ENCODE assay signal across 8 mouse cellular contexts in genomic region chr4:141857422-141857930, GRCm38 (mm10). TPM values are rescaled to one million over a fixed set of nuclear protein-coding genes. Genes with fewer than 3 reads are reported as not detected.
DNase-seq lines count a peak whose midpoint lies in the region; ATAC-seq lines count a peak whose summit lies in the region.

No protein-coding gene starts in this region.

- no peak overlapping the region for H3K27ac ChIP-seq in intestine, embryonic 16.5 days (ENCODE audit: low read length)
- H3K27ac ChIP-seq in limb, embryonic 10.5 days, result no peak overlapping the region
- H3K27ac ChIP-seq in midbrain, embryonic 14.5 days (replicated peaks; ENCODE audit: low read depth, low read length), result peak overlapping the region; percentile 32; the same call in 1 of the 2 replicates

- peaks cover 23% of the 10 kb centered on the region for H3K4me1 ChIP-seq in intestine, embryonic 16.5 days (ENCODE audit: control insufficient read depth, insufficient read depth, low read length)
- 0 out of 2 replicates have a peak, but pooled peaks cover 5% of the 10 kb centered on the region for H3K4me1 ChIP-seq in limb, embryonic 10.5 days
- H3K4me1 ChIP-seq in midbrain, embryonic 14.5 days (ENCODE audit: control insufficient read depth, insufficient read depth, low read length), result no peaks in the 10 kb centered on the region

- no peak overlapping the region for H3K9ac ChIP-seq in intestine, embryonic 16.5 days (ENCODE audit: low read depth, low read length)
- H3K9ac ChIP-seq in midbrain, embryonic 14.5 days (replicated peaks; ENCODE audit: low read length), result no peak overlapping the region; the same call in 1 of the 2 replicates

- no peak overlapping the region for H3K4me3 ChIP-seq in intestine, embryonic 16.5 days (ENCODE audit: low read length)
- H3K4me3 ChIP-seq in limb, embryonic 10.5 days, result no peak overlapping the region; the same call in 1 of the 2 replicates
- no peak overlapping the region for H3K4me3 ChIP-seq in midbrain, embryonic 14.5 days (replicated peaks; ENCODE audit: low read depth, low read length)

- no peak overlapping the region for H3K4me2 ChIP-seq in intestine, embryonic 16.5 days (ENCODE audit: low read depth, low read length)
- no peak overlapping the region for H3K4me2 ChIP-seq in midbrain, embryonic 14.5 days (ENCODE audit: low read length)

- peak; percentile 65 to 70 for DNase-seq in urinary bladder, adult 18-20 months (ENCODE audit: low spot score in 2 of 2)
- no peak for DNase-seq in urinary bladder, postnatal 10 days (ENCODE audit: low spot score)
- peak; percentile 59 for DNase-seq in embryo, embryonic 11.5 days (ENCODE audit: low read depth, low spot score)
- DNase-seq in gastrocnemius, postnatal 4 days (ENCODE audit: low spot score in 2 of 2), result peak; percentile 75 to 80
- DNase-seq in limb, embryonic 10.5 days (ENCODE audit: low spot score), result peak; percentile 91
- DNase-seq in midbrain, embryonic 14.5 days, result peak; percentile 90
- DNase-seq in spleen, postnatal 10 days (ENCODE audit: low spot score in 2 of 2), result peak; percentile 77 to 86

- ATAC-seq in intestine, embryonic 16.5 days, result peak; percentile 49
- ATAC-seq in midbrain, embryonic 14.5 days (ENCODE audit: low FRiP score, low TSS enrichment), result peak; percentile 67; the same call in 1 of the 2 replicates

- H3K27me3 ChIP-seq in intestine, embryonic 16.5 days (replicated peaks; ENCODE audit: control insufficient read depth, insufficient read depth, low read length), result no peaks in the 10 kb centered on the region
- no peaks in the 10 kb centered on the region for H3K27me3 ChIP-seq in limb, embryonic 10.5 days (ENCODE audit: low read depth, poor library complexity, severe bottlenecking)
- H3K27me3 ChIP-seq in midbrain, embryonic 14.5 days (ENCODE audit: control insufficient read depth, insufficient read depth, low read length), result no peaks in the 10 kb centered on the region

- H3K36me3 ChIP-seq in intestine, embryonic 16.5 days (ENCODE audit: control insufficient read depth, insufficient read depth, low read length), result peaks cover 20% of the 10 kb centered on the region
- peaks cover 16% of the 10 kb centered on the region for H3K36me3 ChIP-seq in limb, embryonic 10.5 days
- H3K36me3 ChIP-seq in midbrain, embryonic 14.5 days (ENCODE audit: control insufficient read depth, insufficient read depth, low read length), result peaks cover 30% of the 10 kb centered on the region

- 0 out of 2 replicates have a peak, but pooled peaks cover 4% of the 10 kb centered on the region for H3K9me3 ChIP-seq in intestine, embryonic 16.5 days (ENCODE audit: control insufficient read depth, low read length)
- H3K9me3 ChIP-seq in limb, embryonic 10.5 days (replicated peaks), result no peaks in the 10 kb centered on the region
- no peaks in the 10 kb centered on the region for H3K9me3 ChIP-seq in midbrain, embryonic 14.5 days (ENCODE audit: control insufficient read depth, low read length)

- WGBS in intestine, embryonic 16.5 days, result 20% methylated on average over 10 of the region's 10 CpGs
- 20% methylated on average over 10 of the region's 10 CpGs for WGBS in limb, embryonic 10.5 days
- WGBS in midbrain, embryonic 14.5 days, result 16% methylated on average over 10 of the region's 10 CpGs

RNA-seq across cellular contexts. Expression of gene Ctrc, which starts 11.3 kb away (rescaled TPM):
- total RNA-seq in gastrocnemius, postnatal 4 days (2021), result not detected
- 0.29 and 0.87 TPM in 2 replicates for polyA plus RNA-seq in intestine, embryonic 16.5 days (2015; fragmentation: Nextera tagmentation; extraction: Ambion mirVana)
- not detected in 2 replicates for polyA plus RNA-seq in limb, embryonic 10.5 days (2016; fragmentation: Nextera tagmentation; extraction: Ambion mirVana)
- polyA plus RNA-seq in midbrain, embryonic 14.5 days (2014; fragmentation: Nextera tagmentation; extraction: Ambion mirVana), result not detected in 2 replicates

RNA-seq across cellular contexts. Expression of gene Efhd2, which starts 17.2 kb away (rescaled TPM):
- total RNA-seq in gastrocnemius, postnatal 4 days (2021), result 10 to 100 TPM; 60.6 to 68.0 TPM
- 140 and 163 TPM in 2 replicates for polyA plus RNA-seq in intestine, embryonic 16.5 days (2015; fragmentation: Nextera tagmentation; extraction: Ambion mirVana)
- polyA plus RNA-seq in limb, embryonic 10.5 days (2016; fragmentation: Nextera tagmentation; extraction: Ambion mirVana), result 33.7 and 35.1 TPM in 2 replicates
- 53.8 and 54.0 TPM in 2 replicates for polyA plus RNA-seq in midbrain, embryonic 14.5 days (2014; fragmentation: Nextera tagmentation; extraction: Ambion mirVana)

RNA-seq across cellular contexts. Expression of gene Cela2a, which starts 31.5 kb away (rescaled TPM):
- total RNA-seq in gastrocnemius, postnatal 4 days (2021), result not detected
- polyA plus RNA-seq in intestine, embryonic 16.5 days (2015; fragmentation: Nextera tagmentation; extraction: Ambion mirVana), result 455 and 890 TPM in 2 replicates
- not detected in 2 replicates for polyA plus RNA-seq in limb, embryonic 10.5 days (2016; fragmentation: Nextera tagmentation; extraction: Ambion mirVana)
- not detected in 2 replicates for polyA plus RNA-seq in midbrain, embryonic 14.5 days (2014; fragmentation: Nextera tagmentation; extraction: Ambion mirVana)

Comparison
In these comparisons a context has a peak if more than half of its experiments do, and no peak if none do; other contexts are left out.
1. RNA of gene Cela2a, which starts 31.5 kb away (polyA plus RNA-seq): 455 to 890 TPM in intestine, embryonic 16.5 days; not detected in limb, embryonic 10.5 days and not detected in midbrain, embryonic 14.5 days; every median in the first group is over 100 times any median in the second.